9 mouse cellular contexts compared by ENCODE assay signal in genomic region chr8:125532953-125533352, GRCm38 (mm10). TPM values are rescaled to one million over a fixed set of nuclear protein-coding genes. Genes with fewer than 3 reads are reported as not detected.
DNase-seq lines count a peak whose midpoint lies in the region; ATAC-seq and TF ChIP-seq lines count a peak whose summit lies in the region.
"Had no signal": no experiment of that assay in that cellular context is flagged by ENCODE, and none has a peak within 500 bp of the region (broad histone marks: within the 10 kb centered on the region; RNA-seq: fewer than 3 reads in every experiment).

No protein-coding gene starts in this region.

- H3K9ac ChIP-seq in heart, embryonic 11.5 days (ENCODE audit: low read depth, low read length), result no peak overlapping the region

- no peak for DNase-seq in heart, postnatal 14 days
- DNase-seq in spleen, adult 2 months (ENCODE audit: low read depth in 1 of 2, low spot score in 2 of 2), result no peak
- no peak for DNase-seq in spleen, adult 18-20 months
- DNase-seq in kidney, adult 9 months, result peak; percentile 85
- DNase-seq in urinary bladder, postnatal 10 days (ENCODE audit: low spot score), result no peak
- DNase-seq in left cerebral cortex, postnatal 14 days (ENCODE audit: low spot score in 2 of 2), result no peak

- H3K4me2 ChIP-seq in heart, embryonic 11.5 days, result no peak overlapping the region

- H3K27me3 ChIP-seq in heart, embryonic 11.5 days (ENCODE audit: control insufficient read depth, insufficient read depth, low read length), result no peaks in the 10 kb centered on the region
- no peaks in the 10 kb centered on the region for H3K27me3 ChIP-seq in spleen, adult 2 months (ENCODE audit: control insufficient read depth, insufficient read depth, low read length)

- H3K36me3 ChIP-seq in heart, embryonic 11.5 days (ENCODE audit: control insufficient read depth, insufficient read depth, low read length), result peaks cover 4% of the 10 kb centered on the region; the same call in 1 of the 2 replicates
- H3K36me3 ChIP-seq in spleen, adult 2 months (ENCODE audit: control insufficient read depth, insufficient read depth, low read length), result peaks cover 2% of the 10 kb centered on the region; the same call in 1 of the 2 replicates

- H3K27ac ChIP-seq in heart, embryonic 11.5 days (ENCODE audit: low read depth, low read length), result peak overlapping the region; percentile 69; the same call in 1 of the 2 replicates
- peak overlapping the region; percentile 71; the same call in 1 of the 2 replicates for H3K27ac ChIP-seq in spleen, adult 2 months (ENCODE audit: insufficient read depth, low read length)

- 87% methylated on average over 8 of the region's 8 CpGs for WGBS in heart, embryonic 11.5 days (ENCODE audit: insufficient replicate concordance)
- WGBS in spleen, adult 2 months, result 59% methylated on average over 8 of the region's 8 CpGs

- no peak overlapping the region for H3K4me3 ChIP-seq in heart, embryonic 11.5 days (ENCODE audit: low read depth, low read length)
- H3K4me3 ChIP-seq in spleen, adult 2 months (ENCODE audit: extremely low read depth, insufficient read depth, insufficient read length), result no peak overlapping the region
- H3K4me3 ChIP-seq: myocyte had no signal

- no peaks in the 10 kb centered on the region for H3K9me3 ChIP-seq in heart, embryonic 11.5 days (replicated peaks; ENCODE audit: control insufficient read depth, low read length)

- no peak for TF ChIP-seq CTCF in spleen, adult 2 months (IDR thresholded peaks at IDR 0.05; ENCODE audit: extremely low read depth, insufficient read depth, insufficient read length, insufficient replicate concordance)

- peaks cover 72% of the 10 kb centered on the region for H3K4me1 ChIP-seq in heart, embryonic 11.5 days (ENCODE audit: control insufficient read depth, insufficient read depth, low read length)
- H3K4me1 ChIP-seq in spleen, adult 2 months (ENCODE audit: control insufficient read depth, insufficient read depth, insufficient read length), result peaks cover 38% of the 10 kb centered on the region

- no peak for ATAC-seq in heart, embryonic 11.5 days (replicated peaks; ENCODE audit: insufficient number of reproducible peaks, low FRiP score, low TSS enrichment)
- ATAC-seq in megakaryocyte-erythroid progenitor cell, adult 5-6 weeks (replicated peaks; ENCODE audit: low FRiP score, low TSS enrichment, poor library complexity, severe bottlenecking), result no peak

- no peak for TF ChIP-seq POLR2A in spleen, adult 2 months (IDR thresholded peaks at IDR 0.05; ENCODE audit: low read depth, low read length)

- intact Hi-C loops in heart, postnatal 14 days (cut with DNase I), result no loop called here
- intact Hi-C loops in left cerebral cortex, postnatal 14 days (cut with DNase I), result no loop called here

RNA-seq across cellular contexts. Expression of gene Sipa1l2, which starts 36.7 kb away (rescaled TPM):
- 16.8 and 19.4 TPM in 2 replicates for polyA plus RNA-seq in heart, embryonic 11.5 days (2014; fragmentation: Nextera tagmentation; extraction: Ambion mirVana)
- 10 to 100 TPM; 46.6 to 48.3 TPM for total RNA-seq in heart, postnatal 14 days (2021)
- polyA plus RNA-seq in spleen, adult 2 months (2012; rRNA removed), result 9.7 and 12.1 TPM in 2 replicates
- total RNA-seq in megakaryocyte-erythroid progenitor cell, adult 5-6 weeks (2014; fragmentation: Nextera tagmentation), result 0.89 and 0.94 TPM in 2 replicates
- total RNA-seq in megakaryocyte-erythroid progenitor cell, adult 5-6 weeks (2017), result 0.42 and 1.1 TPM in 2 replicates
- total RNA-seq in left cerebral cortex, postnatal 14 days (2021), result 10 to 100 TPM; 37.7 to 41.5 TPM

Comparison
In these comparisons a context has a peak if more than half of its experiments do, and no peak if none do; other contexts are left out.
1. RNA of gene Sipa1l2, which starts 36.7 kb away (total RNA-seq): 46.6 to 48.3 TPM in heart, postnatal 14 days and 37.7 to 41.5 TPM in left cerebral cortex, postnatal 14 days; 0.42 to 1.1 TPM in megakaryocyte-erythroid progenitor cell, adult 5-6 weeks; every median in the first group is over 10 times any median in the second.